Mouse (Mus musculus) limb, embryonic 10.5 days (tissue): ENCODE data around the gene Slc51a. TPM values are rescaled to one million over a fixed set of nuclear protein-coding genes. Genes with fewer than 3 reads are reported as not detected.

ENCODE experiments used
- DNase-seq: peaks from one replicate; pipeline ENCODE4 v3.0.0-alpha.2; 2017; ENCODE audit warnings: low spot score
- H3K27ac ChIP-seq: fragments of 300-500 bp; sonication (generic); 2 replicates; pipeline ENCODE4 v1.5.1; 2016; ENCODE audit warnings: mild to moderate bottlenecking
- H3K27me3 ChIP-seq: fragments of 300-500 bp; sonication (generic); 2 replicates; pipeline ENCODE4 v1.6.1; 2016; ENCODE audit warnings: low read depth, mild to moderate bottlenecking; ENCODE audit not compliant: poor library complexity, severe bottlenecking
- H3K36me3 ChIP-seq: fragments of 300-500 bp; sonication (generic); 2 replicates; pipeline ENCODE4 v1.6.1; 2016; ENCODE audit warnings: mild to moderate bottlenecking, moderate library complexity
- H3K4me1 ChIP-seq: fragments of 300-500 bp; sonication (generic); 2 replicates; pipeline ENCODE4 v1.6.1; 2016
- H3K4me3 ChIP-seq: fragments of 300-500 bp; sonication (generic); 2 replicates; pipeline ENCODE4 v1.5.1; 2016; ENCODE audit warnings: mild to moderate bottlenecking, moderate library complexity
- H3K9me3 ChIP-seq: fragments of 300-500 bp; sonication (generic); replicated peaks from 2 replicates; pipeline ENCODE4 v1.6.1; 2016; ENCODE audit warnings: mild to moderate bottlenecking
- WGBS: fragments of 180-500 bp; shearing (Covaris S2); methylation state at CpG from one replicate; pipeline ENCODE4 v1.1.7; 2016; 5-methylcytosine and 5-hydroxymethylcytosine counted together
- polyA plus RNA-seq: library from polyadenylated mRNA; unstranded; fragments of >200 nt; fragmentation: Nextera tagmentation; extraction: Ambion mirVana; gene quantifications from 2 replicates; pipeline ENCODE4 v1.2.1, GENCODE M21; 2016

The Slc51a gene
- polyA plus RNA-seq, 1 experiment from 2014 or later, result 0.50 TPM

DNA sequence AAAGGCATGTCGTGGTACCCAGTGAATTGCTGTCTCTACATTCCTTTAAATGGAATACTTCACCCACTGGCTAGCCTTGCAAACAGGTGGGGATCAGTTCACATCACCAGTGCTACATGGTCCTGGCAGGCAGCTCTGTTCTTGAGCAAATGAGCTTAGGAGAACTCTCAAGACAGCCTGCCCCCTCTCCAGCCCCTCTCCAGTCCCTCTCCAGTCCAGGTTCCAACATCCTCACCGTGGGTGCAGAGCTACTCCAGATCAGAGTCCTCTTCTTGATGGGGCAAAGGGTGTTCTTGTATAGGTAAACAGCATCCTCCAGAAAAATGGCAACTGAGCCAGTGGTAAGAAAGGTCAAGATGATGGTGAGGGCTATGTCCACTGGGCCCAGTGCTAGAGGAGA is 8.3 kb downstream of the Slc51a start:
- Histone ChIP-seq H3K27me3 (no peaks in the 10 kb centered on the region), H3K9me3 (no peaks in the 10 kb centered on the region), H3K27ac (no peak overlapping the region), H3K4me3 (no peak overlapping the region), H3K36me3 (no peaks in the 10 kb centered on the region), H3K4me1 (peaks cover 8% of the 10 kb centered on the region)
- 76% methylated on average over 2 of the region's 2 CpGs for WGBS
- no peak for DNase-seq

DNA sequence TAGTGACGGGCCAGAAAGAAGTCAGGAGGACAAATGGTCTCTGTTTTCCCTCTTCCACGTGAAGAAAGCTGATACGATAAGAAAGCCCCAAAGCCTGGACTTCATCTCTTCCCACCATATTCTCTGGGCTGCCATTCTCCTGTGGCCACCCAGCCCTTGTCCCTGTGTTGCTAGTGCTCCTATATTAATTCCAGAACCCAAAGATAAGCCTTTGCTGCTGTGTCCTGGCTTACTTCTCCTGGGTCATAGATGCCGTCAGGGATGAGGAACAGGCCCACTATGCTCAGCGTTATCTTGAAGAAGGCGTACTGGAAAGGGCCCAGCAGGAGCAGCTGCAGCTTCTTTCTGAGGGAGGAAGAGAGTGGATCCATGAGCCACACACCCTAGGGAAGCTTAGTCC is 10.4 kb downstream of the Slc51a start:
- Histone ChIP-seq H3K4me3 (no peak overlapping the region), H3K36me3 (peaks cover 9% of the 10 kb centered on the region), H3K27me3 (no peaks in the 10 kb centered on the region), H3K9me3 (no peaks in the 10 kb centered on the region), H3K27ac (no peak overlapping the region), H3K4me1 (no peaks in the 10 kb centered on the region)
- 87% methylated on average over 6 of the region's 6 CpGs for WGBS
- no peak for DNase-seq

- H3K36me3 ChIP-seq, result peaks cover 52% of the 10 kb centered on the region
- H3K27me3 ChIP-seq, result no peaks in the 10 kb centered on the region
- H3K4me1 ChIP-seq, result no peaks in the 10 kb centered on the region
- no peak overlapping the region for H3K27ac ChIP-seq
- 93% methylated on average over 7 of the region's 7 CpGs for WGBS
- no peak overlapping the region for H3K4me3 ChIP-seq
- DNase-seq, result no peak
- H3K9me3 ChIP-seq, result no peaks in the 10 kb centered on the region
These were observed 15.2 kb downstream of the Slc51a start for GRCm38 (mm10) chr16:32472276-32473015.

DNA sequence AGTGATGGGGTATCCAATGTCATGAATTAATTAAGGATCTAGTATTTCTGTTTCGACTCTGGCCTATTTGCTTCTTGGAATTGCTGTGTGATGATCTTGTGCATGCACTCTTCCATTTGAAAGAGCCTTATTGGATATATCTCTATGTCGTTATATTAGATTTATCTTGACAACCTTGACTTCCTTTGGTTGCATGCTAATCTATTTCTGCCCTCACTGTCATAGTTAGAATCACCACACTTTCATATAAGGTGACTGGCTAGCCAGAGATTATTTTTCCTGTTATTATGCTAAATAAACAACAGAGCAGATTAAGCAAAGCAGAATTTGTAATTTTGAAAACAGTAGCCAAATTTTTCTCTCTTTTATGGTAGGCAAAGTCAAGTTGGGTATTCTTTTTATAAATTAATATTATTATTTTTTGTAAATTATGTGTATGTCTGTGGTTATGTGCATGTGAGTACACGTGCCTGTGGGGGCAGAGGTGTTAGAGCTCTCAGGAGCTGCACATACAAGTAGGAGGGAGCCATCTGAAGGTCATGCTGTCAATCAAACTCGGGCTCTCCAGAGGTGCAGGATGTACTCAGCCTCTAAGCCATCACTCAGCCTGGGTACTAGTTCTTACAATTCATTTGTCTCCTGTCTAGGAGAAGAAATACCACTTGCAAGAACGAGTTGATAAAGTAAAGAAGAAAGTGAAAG is 18.1 kb downstream of the Slc51a start:
- 80% methylated on average over 5 of the region's 5 CpGs for WGBS

DNA sequence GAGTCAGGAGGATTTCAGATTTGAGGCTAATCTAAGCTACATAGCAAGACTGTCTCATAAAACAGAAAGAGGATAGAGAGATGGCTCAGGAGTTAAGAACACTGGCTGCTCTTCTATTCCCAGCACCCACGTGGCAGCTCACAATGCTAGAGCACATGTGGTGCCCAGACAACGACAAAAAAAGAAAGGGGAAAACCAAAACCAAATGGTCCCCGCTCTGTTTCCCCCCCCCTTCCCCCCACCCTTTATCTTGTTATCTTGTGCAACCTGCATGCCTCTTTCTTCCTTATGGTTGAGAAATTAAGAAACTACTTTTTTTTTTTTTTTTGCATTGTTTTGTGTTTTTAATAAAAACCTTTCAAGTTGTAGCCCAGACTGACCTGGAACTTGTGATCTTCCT is 19.2 kb downstream of the Slc51a start:
- WGBS, result 71% methylated on average over 3 of the region's 3 CpGs
- Histone ChIP-seq H3K27ac (no peak overlapping the region), H3K36me3 (peaks cover 72% of the 10 kb centered on the region), H3K4me1 (no peaks in the 10 kb centered on the region), H3K27me3 (no peaks in the 10 kb centered on the region), H3K4me3 (no peak overlapping the region), H3K9me3 (no peaks in the 10 kb centered on the region)
- no peak for DNase-seq

More for the DNA sequence above, 18.1 kb downstream of the Slc51a start:
- Histone ChIP-seq H3K36me3 (peaks cover 61% of the 10 kb centered on the region), H3K27me3 (no peaks in the 10 kb centered on the region), H3K9me3 (no peaks in the 10 kb centered on the region), H3K4me3 (no peak overlapping the region), H3K27ac (no peak overlapping the region), H3K4me1 (no peaks in the 10 kb centered on the region)
- no peak for DNase-seq

- WGBS, result 0% methylated on average over 1 of the region's 1 CpGs
- Histone ChIP-seq H3K27me3 (no peaks in the 10 kb centered on the region), H3K4me3 (no peak overlapping the region), H3K36me3 (peaks cover 58% of the 10 kb centered on the region), H3K4me1 (no peaks in the 10 kb centered on the region), H3K9me3 (no peaks in the 10 kb centered on the region), H3K27ac (no peak overlapping the region)
- DNase-seq, result no peak
These were observed 22.8 kb downstream of the Slc51a start for GRCm38 (mm10) chr16:32464908-32465307.

DNA sequence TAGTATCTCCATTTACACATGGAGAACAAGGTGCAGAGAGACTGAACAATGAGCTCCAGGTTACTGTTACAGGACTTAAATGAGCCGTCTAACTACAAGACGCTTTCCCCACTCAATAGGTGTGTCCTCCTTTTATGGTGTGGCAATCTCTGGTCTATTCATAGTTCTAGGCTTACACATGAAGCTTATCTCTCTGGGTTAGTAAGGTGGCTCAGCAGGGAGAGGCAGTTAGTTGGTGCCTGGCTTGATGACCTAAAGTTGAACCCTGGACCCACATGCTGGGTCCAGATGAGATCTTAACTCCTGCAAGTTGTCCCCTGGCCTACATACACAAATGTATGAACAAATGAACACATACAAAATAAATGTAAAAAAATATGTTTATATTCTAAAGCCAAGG is 24.3 kb downstream of the Slc51a start:
- Histone ChIP-seq H3K36me3 (peaks cover 52% of the 10 kb centered on the region), H3K4me3 (no peak overlapping the region), H3K27me3 (no peaks in the 10 kb centered on the region), H3K27ac (no peak overlapping the region), H3K4me1 (no peaks in the 10 kb centered on the region), H3K9me3 (no peaks in the 10 kb centered on the region)
- WGBS, result 89% methylated on average over 2 of the region's 2 CpGs
- DNase-seq, result no peak

GRCm38 (mm10) chr16:32462950-32463349 is 24.7 kb downstream of the Slc51a start:
- 95% methylated on average over 16 of the region's 16 CpGs for WGBS
- Histone ChIP-seq H3K27me3 (no peaks in the 10 kb centered on the region), H3K36me3 (peaks cover 47% of the 10 kb centered on the region), H3K27ac (no peak overlapping the region), H3K4me1 (no peaks in the 10 kb centered on the region), H3K4me3 (no peak overlapping the region), H3K9me3 (no peaks in the 10 kb centered on the region)
- no peak for DNase-seq

GRCm38 (mm10) chr16:32461713-32462112 is 26.0 kb downstream of the Slc51a start:
- H3K4me3 ChIP-seq, result no peak overlapping the region
- H3K27ac ChIP-seq, result no peak overlapping the region
- no peak for DNase-seq
- no peaks in the 10 kb centered on the region for H3K4me1 ChIP-seq
- no peaks in the 10 kb centered on the region for H3K27me3 ChIP-seq
- H3K36me3 ChIP-seq, result peaks cover 39% of the 10 kb centered on the region
- no peaks in the 10 kb centered on the region for H3K9me3 ChIP-seq
- 95% methylated on average over 5 of the region's 5 CpGs for WGBS

DNA sequence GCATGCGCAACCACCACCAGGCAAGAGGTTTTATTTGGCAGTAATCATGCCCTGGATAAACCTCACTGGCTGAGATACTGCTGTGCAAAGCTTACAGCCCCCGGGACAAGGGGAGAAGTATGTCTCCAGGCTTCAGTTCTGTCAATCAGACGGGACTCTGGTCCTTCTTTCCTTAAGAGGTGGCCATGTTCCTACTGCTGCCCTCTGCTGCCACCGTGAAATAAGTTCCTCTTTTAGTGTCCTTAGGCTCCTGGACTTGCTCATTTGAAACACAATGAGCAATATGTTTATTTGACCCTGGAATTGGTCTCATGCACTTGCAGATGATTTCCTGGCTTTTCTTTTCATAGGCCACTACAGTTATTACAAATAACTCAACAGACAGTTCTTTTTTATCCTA is 27.2 kb downstream of the Slc51a start:
- no peak overlapping the region for H3K4me3 ChIP-seq
- no peaks in the 10 kb centered on the region for H3K9me3 ChIP-seq
- H3K4me1 ChIP-seq, result no peaks in the 10 kb centered on the region
- no peak overlapping the region for H3K27ac ChIP-seq
- no peak for DNase-seq
- 66% methylated on average over 4 of the region's 4 CpGs for WGBS
- H3K27me3 ChIP-seq, result no peaks in the 10 kb centered on the region
- H3K36me3 ChIP-seq, result peaks cover 50% of the 10 kb centered on the region

DNA sequence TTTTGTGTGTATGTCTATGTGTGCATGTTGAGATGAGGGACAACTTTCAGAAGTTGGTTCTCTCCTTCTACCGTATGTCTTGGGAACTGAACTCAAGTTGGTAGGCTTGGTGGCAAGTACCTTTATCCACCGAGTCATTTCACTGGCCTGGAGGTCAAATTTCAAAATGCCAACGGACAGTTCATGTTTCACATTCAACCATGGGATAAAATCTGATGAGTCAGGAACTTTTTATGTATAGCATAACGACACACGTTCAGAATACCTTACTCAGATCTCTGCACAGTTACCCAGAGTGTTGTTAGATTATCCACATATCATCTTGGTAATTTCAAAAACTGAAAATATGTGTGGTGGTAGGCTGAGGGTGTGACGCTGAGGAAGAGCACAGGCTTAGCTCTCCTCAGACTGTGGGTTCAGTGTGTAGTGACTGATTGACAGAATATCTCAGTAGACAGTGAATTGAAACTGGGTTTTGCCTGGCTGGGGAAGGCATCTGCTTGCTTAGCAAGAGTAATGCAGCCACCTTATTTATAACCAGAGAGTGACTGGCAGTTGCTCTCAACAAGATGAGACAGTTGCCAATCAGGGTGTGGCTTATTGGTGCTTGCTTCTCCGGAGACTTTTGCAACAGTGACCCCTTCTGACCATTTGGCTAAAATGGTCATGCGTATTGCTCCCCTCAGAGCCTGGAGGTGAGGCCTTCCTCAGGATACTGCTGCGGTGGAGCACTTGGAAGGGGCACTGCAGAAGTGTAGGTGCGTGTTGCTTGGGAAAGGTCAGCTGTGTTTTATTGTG is 29.9 kb downstream of the Slc51a start:
- Histone ChIP-seq H3K9me3 (no peaks in the 10 kb centered on the region), H3K36me3 (peaks cover 33% of the 10 kb centered on the region), H3K27me3 (no peaks in the 10 kb centered on the region), H3K4me1 (peaks cover 16% of the 10 kb centered on the region), H3K27ac (no peak overlapping the region), H3K4me3 (no peak overlapping the region)
- DNase-seq, result no peak
- WGBS, result 65% methylated on average over 10 of the region's 10 CpGs

DNA sequence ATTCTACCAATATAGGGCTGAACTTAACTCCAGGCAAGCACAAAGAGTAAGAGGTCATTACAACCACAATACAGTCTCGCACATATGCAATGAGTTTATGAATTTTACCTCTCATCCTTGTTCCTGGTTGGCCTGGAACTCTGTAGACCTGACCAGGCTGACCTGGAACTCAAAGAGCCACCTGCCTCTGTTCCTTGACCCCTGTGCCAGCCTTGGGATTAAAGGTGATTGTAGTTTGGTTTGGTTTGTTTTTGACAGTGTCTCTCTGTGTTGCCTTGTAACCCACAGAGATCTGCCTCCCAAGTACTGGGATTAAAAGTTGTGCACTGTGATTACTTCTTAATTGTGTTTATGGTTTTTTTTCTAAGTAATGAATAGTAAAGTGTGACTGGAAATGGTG is 30.9 kb downstream of the Slc51a start:
- Histone ChIP-seq H3K27me3 (no peaks in the 10 kb centered on the region), H3K4me1 (peaks cover 16% of the 10 kb centered on the region), H3K36me3 (peaks cover 36% of the 10 kb centered on the region), H3K27ac (no peak overlapping the region), H3K9me3 (no peaks in the 10 kb centered on the region), H3K4me3 (no peak overlapping the region)
- DNase-seq, result no peak
- WGBS, result 94% methylated on average over 1 of the region's 1 CpGs

DNA sequence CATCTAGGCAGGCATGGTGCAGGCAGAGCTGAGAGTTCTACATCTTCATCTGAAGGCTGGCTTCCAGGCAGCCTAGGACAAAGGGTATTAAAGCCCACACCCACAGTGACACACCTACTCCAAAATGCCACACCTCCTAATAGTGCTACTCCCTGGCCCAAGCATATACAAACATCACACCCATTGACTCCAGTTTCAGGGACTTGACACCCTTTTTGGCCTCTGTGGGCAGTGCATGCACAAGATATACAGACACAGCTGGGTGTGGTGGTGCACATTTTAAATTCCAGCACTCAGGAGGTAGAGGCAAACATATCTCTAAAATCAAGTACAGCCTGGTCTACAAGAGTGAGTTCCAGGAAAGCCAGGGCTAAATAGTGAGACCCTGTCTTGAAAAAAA is 31.6 kb downstream of the Slc51a start:
- no peaks in the 10 kb centered on the region for H3K27me3 ChIP-seq
- peaks cover 38% of the 10 kb centered on the region for H3K36me3 ChIP-seq
- H3K27ac ChIP-seq, result no peak overlapping the region
- no peak for DNase-seq
- H3K4me3 ChIP-seq, result no peak overlapping the region
- H3K9me3 ChIP-seq, result no peaks in the 10 kb centered on the region
- peaks cover 16% of the 10 kb centered on the region for H3K4me1 ChIP-seq
